Mouse (Mus musculus) MEL (cell line): ENCODE results near the gene Sos1.
A peak's percentile ranks its signal among the peaks of the same experiment; 100 is the strongest.

Experiments used
- CTCF ChIP-seq, 3 experiments: IDR thresholded peaks in 2 of 3; conservative IDR thresholded peaks in 1 of 3; 2 replicates each; pipeline ENCODE4 v1.5.1; 2011 to 2012; ENCODE audit warnings: low read length in 3 of 3, low read depth in 2 of 3, mild to moderate bottlenecking in 2 of 3, improper control_type of control experiment in 1 of 3, inconsistent platforms in 1 of 3, mixed read lengths in 1 of 3, moderate library complexity in 1 of 3; ENCODE audit not compliant: control insufficient read depth in 1 of 3, insufficient read depth in 1 of 3, poor library complexity in 1 of 3, severe bottlenecking in 1 of 3
- E2F4 ChIP-seq: IDR thresholded peaks from 2 replicates; pipeline ENCODE4 v1.6.1; 2011; ENCODE audit warnings: low read depth, low read length, improper control_type of control experiment, borderline replicate concordance
- EP300 ChIP-seq, 2 experiments: IDR thresholded peaks; 2 replicates each; pipeline ENCODE4 v1.6.1; 2011; ENCODE audit warnings: improper control_type of control experiment in 2 of 2, low read length in 2 of 2, low read depth in 1 of 2, mild to moderate bottlenecking in 1 of 2
- GATA1 ChIP-seq: IDR thresholded peaks from 2 replicates; pipeline ENCODE4 v1.6.1; 2011; ENCODE audit warnings: low read depth, low read length, improper control_type of control experiment
- TBP ChIP-seq: IDR thresholded peaks from 2 replicates; pipeline ENCODE4 v1.8.0; 2011; ENCODE audit warnings: low read depth, low read length, improper control_type of control experiment
- UBTF ChIP-seq: IDR thresholded peaks from 2 replicates; pipeline ENCODE4 v1.6.1; 2012; ENCODE audit warnings: low read depth, mild to moderate bottlenecking, inconsistent platforms, low read length, improper control_type of control experiment, moderate library complexity, borderline replicate concordance; ENCODE audit not compliant: insufficient read depth

GRCm38 (mm10) chr17:80360245-80360644 is 120.0 kb downstream of the Sos1 start:
- TF ChIP-seq EP300 (IDR thresholded peaks at IDR 0.05; ENCODE audit: low read depth in 1 of 2, low read length in 2 of 2) = no peak
- TF ChIP-seq E2F4 = no peak
- no peak for TF ChIP-seq CTCF (IDR thresholded peaks at IDR 0.05 in 2 of 3, conservative IDR thresholded peaks at IDR 0.05 in 1 of 3; ENCODE audit: control insufficient read depth in 1 of 3, insufficient read depth in 1 of 3, low read depth in 2 of 3, low read length in 3 of 3, poor library complexity in 1 of 3, severe bottlenecking in 1 of 3)
- TF ChIP-seq TBP = no peak
- no peak for TF ChIP-seq UBTF
- TF ChIP-seq GATA1 = peak; percentile 39; the same call in 1 of the 2 replicates
